Mouse (Mus musculus) G1E-ER4 (cell line): ENCODE data around the gene Crebl2. TPM values are rescaled to one million over a fixed set of nuclear protein-coding genes. Genes with fewer than 3 reads are reported as not detected.

Experiments used
- GATA1 ChIP-seq: IDR thresholded peaks from one replicate; pipeline ENCODE4 v1.8.0; 2012; ENCODE audit warnings: low read length, inconsistent platforms
- polyA plus RNA-seq: library from polyadenylated mRNA; stranded (reverse); fragments of >175 nt; gene quantifications from 2 replicates; pipeline ENCODE4 v1.2.3, GENCODE M21; 2012

Crebl2 gene
- polyA plus RNA-seq, 1 experiment = 1.8 TPM

DNA sequence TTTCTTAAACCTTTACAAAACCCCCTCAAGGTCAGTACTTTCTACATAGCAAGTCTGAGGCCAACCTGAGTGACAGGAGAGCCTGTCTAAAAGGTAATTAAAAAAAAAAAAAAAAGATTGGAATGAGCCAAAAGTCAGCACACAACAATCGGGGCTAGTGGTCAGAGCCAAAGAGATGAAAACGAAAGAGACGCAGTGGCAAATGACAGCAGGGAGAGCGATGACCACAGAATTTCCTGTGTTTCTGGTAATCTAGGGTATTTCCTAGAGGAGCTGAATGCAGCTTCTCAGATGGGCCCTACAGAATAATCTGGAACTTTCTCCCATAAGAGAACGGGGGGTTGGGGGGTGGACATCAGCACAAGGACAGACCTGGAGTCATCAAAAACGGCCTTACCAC lies 23.8 kb upstream of the Crebl2 start:
- TF ChIP-seq GATA1 = no peak

DNA sequence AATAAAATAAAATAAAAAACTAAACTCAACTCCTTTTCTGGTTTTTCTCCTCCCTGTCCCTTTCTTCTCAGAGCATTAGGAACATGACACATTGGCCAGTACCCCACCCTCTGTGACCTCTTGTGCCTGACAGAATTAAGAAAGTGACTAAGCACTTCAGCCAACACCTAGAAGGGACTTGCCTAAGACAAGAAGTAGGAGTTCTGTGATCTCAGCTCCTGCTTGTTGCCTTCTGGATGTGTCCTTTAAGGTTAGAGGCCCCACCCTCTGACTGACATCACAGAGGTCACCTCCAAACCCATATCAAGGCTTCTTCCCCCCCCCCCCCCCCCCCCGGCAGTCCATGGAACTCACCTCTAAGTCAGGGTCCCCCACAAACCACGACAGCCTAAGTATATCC lies 22.9 kb upstream of the Crebl2 start:
- TF ChIP-seq GATA1 = no peak

DNA sequence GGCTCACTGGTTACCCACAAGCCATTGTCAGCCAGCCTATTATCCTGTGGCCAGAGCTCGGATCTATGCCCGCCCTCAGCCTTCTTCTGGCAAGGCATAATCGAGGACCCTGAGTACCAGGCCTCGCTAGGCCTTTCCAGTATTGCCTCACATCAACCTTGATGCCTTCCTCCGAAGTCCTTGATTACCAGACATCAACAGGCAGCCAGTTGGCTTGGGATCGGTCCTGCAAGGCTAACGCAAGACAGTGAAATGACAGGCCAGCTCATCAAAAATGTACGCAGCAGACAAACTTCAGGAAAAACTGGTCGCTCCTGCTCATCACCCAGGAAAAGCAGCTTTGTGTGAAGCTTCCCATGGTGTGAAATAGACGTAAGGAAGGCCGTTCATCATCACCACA lies 22.2 kb upstream of the Crebl2 start:
- TF ChIP-seq GATA1 = no peak

DNA sequence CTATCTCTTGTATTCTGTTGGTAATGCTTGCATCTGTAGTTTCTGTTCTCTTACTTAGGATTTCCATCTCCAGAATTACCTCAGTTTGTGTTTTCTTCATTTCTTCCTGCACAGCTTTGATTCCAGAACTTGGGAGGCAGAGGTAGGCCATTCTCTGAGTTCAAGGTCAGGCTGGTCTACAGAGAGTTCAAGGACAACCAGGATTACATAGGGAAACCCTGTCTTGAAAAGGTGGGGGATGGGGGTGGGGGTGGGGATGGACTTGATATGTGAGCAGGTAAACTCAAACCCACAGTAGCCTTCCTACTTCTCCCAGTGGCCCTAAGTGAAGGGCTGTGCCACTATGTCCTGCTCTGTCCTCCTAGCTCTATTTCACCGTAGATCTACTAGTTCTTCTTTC lies 16.9 kb upstream of the Crebl2 start:
- TF ChIP-seq GATA1 = no peak

DNA sequence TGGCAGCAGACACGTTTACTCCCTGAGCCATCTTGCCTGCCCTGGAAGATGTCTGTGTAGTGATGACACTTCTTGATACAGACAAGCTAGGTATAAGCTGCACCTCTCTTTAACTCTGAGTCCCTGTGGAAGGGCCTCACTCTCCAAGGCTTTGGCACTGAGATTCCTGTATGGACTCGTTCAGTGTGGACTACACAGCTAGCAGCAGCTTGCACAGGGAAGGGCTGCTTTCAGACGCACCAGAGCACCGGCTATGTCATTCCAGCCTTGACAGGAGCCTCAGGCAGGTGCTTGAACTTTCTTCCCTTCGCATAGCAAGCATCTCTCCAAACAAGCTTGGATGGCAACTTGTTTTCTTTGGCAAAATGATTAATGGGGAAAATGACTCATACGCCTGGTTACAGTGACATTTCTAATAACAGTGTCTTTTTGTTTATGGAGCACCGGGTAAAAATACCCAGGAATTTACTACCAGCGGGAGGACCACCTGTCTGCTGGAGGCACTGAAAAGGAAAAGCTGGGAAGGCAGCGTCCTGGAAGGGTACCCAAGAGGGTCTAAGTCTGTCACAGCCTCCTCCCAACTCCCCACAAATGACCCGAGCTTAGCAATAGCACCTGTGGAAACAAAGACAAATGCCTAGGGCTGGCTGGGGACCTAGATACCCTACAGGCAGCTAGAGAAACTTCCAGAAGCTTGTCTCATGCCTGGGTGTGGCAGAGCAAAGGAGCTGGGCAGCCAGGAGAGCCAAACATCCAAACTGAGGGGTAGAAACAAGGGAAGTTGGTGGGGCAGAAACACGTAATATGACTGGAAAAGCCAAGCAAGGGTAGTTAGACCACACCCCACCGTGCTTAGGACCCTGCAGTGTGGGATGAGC lies 12.7 kb upstream of the Crebl2 start:
- TF ChIP-seq GATA1 = no peak

DNA sequence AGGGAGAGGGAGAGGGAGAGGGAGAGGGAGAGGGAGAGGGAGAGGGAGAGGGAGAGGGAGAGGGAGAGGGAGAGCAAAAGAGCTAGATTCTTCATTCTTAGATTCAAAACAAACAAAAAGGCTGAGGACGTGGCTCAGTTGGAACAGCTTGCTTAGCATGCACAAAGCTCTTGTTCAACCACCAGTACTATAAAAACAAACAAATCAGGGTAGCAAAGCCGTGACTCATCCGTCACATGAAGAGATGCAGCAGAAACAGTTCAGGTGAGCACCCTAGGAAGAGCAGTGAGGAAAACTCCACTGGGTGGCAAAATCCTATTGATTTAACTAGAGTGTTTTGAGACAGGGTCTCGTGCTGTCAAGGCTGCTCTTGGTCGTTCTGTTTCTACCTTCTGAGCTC lies 10.2 kb upstream of the Crebl2 start:
- no peak for TF ChIP-seq GATA1

DNA sequence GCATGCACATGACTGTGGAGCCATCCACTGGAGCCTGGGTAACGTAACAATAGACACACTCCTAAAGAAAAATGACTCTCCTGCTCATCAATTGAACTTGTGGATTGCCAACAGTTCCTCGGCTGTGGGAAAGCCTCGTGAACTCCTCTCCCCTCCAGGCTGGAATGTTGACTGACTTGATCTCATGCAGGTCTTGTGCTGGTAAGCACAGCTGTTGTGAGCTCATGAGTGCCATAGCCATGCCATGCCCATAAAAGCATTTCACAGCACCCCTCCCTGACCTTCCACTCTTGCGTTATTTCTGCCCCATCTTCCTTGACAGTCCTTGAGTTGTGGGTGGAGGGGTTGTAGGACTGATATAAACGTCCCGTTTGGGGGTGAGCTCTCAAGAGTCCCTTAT lies 9.5 kb upstream of the Crebl2 start:
- TF ChIP-seq GATA1 = no peak

DNA sequence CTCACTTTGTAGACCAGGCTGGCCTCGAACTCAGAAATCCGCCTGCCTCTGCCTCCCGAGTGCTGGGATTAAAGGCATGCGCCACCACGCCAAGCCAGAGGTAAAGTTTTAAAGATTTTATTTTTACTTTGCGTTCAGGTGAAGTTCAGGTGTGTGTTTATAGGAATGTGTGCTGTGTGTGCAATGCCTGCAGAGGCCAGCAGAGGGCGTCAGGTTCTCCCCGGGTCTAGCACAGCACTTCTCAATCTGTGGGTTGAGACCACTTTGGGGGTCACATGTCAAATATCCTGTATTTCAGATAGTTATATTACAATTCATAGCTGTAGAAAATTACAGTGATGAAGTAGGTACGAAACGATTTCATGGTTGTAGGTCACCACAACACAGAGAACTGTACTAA lies 7.1 kb upstream of the Crebl2 start:
- TF ChIP-seq GATA1 = no peak

DNA sequence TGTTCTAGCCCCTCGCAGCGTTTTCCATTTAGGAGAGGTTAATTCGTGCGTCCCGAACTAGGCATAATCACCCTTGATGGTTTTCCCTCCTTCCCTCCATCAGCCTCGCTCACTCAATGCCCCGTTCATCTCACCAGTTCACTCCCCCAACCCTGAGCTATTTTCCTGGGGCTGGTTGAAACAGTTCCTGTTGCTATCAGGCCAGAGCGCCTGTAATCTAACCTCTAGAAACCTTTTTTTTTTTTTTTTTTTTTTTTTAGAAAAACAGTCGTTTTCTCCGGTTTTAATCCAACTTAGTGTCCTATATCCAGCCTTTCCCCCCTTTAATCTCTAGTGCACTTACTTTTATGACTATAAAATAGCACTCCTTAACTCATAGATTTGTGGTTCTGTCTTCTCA lies 822 bp downstream of the Crebl2 start:
- no peak for TF ChIP-seq GATA1

DNA sequence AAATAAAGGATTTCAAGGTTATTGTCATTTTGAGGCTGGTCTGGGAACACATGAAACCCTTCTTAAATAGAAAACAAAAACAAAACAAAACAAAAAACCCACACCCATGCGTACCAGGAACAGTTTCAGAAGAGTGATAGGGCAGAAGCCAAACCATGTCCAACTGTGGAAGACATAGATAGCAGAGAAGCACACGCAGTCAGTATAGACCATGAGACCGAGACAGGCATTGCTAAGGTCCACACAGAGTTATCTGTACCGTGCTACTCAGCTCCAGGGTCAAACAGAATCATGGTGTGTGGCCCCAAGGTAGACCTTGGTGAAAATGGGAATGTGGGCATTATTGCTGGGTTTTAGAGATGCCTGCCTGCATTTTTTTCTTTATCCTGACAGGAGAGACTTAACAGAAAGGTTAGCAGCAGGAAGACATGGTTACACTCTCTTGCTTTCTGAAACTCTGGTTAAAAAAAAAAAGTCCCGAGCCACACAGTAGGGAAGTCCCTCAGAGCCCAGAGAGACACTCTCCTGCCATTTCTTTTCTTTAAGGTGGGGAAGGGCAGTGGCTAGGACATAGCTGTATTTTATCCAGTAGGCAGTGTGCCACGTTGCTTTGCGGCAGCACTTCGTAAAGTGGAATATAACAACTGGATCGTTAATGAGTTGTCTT lies 4.8 kb downstream of the Crebl2 start:
- no peak for TF ChIP-seq GATA1

DNA sequence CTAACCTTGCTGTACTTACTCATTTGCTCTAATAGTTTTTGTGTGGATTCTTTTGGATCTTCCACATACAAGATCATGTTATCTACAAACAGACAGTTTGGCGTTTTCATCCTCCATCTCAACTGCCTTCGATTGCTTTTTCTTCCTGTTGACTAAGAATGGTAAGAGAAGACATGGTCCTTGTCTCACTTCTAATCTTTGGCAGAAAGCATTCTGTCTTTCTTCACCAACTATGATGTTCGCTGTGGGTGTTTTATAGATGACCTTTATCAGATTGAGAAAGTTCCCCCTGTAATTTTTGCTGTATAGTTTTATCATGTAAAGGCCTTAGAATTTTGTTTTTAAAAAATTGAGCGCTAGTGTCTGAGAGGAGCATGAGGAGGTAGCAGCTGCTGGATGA lies 8.2 kb downstream of the Crebl2 start:
- TF ChIP-seq GATA1 = no peak

DNA sequence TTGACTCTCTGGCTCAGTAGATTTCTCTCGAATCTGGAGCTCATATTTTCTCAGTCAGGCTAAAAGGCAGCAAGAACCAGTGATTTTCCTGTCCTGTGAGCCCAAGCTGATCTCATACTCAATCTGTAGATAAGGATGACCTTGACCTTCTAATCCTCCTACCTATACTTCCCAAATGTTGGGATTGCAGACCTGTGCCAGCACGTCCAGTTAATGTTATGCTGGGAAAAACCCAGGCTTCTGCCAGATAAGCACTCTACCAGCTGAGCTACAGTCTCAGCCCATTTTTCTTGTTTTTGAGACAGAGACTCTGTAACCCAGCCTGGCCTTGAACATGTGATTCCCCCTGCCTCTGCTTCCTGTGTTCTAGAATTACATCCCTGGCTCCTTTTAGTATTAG lies 10.4 kb downstream of the Crebl2 start:
- no peak for TF ChIP-seq GATA1

DNA sequence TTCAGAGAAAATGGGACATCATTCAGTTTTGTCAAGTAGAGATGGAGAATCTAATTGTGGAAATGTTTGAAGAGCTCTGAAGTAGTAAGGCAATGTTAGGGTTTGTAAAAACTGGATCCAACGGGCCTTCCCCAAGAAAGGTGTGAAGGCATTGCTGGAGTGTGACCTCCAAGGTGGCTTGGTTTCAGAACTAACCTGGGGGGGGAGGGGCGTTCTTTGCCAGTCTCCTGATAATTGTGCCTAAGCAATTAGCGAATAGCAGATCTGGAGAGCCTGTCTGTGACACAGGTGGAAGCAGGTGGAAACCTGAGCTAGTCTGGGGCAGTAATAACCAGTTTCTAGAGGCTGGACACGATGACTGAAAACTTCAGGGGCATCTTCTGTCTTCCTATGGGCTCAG lies 15.8 kb downstream of the Crebl2 start:
- TF ChIP-seq GATA1 = no peak

DNA sequence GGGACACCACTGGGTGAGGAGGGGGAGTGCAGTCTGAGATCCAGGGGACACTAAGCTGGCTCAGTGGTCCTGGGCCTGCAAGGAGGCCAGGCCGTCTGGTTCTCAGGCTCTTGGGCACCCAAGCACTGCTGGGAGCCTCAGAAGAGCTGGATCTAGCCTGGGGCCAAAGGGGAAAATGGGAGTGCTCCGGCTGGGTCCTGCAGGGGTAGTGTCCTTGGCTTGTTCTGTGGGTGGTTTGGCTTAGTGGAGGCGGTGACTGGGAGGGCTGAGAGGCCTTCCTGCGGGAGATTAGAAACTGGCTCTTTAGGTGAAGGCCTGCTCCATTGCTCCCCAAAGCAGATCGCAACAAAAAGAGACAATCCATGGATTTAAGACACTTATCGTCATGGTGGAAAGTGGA lies 16.4 kb downstream of the Crebl2 start:
- TF ChIP-seq GATA1 = no peak

DNA sequence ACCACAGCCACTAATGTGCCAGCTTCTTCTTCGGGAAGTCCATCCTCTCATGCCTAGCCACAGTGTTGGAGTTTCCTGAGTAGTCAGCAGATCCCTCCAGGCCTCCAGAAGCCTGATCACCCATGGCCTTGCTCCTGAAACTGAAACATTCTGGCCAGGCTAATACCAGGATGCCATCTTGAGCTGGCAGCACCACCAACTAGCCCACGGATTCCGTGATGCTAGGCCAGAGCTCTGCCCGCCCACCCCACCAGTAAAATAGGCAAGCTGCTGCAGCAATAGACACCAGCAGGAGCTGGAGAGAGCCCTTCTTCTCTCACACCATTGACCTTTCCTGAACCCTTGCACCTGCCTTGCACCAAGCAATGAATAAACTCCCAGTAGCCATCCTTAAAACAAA lies 17.6 kb downstream of the Crebl2 start:
- no peak for TF ChIP-seq GATA1

DNA sequence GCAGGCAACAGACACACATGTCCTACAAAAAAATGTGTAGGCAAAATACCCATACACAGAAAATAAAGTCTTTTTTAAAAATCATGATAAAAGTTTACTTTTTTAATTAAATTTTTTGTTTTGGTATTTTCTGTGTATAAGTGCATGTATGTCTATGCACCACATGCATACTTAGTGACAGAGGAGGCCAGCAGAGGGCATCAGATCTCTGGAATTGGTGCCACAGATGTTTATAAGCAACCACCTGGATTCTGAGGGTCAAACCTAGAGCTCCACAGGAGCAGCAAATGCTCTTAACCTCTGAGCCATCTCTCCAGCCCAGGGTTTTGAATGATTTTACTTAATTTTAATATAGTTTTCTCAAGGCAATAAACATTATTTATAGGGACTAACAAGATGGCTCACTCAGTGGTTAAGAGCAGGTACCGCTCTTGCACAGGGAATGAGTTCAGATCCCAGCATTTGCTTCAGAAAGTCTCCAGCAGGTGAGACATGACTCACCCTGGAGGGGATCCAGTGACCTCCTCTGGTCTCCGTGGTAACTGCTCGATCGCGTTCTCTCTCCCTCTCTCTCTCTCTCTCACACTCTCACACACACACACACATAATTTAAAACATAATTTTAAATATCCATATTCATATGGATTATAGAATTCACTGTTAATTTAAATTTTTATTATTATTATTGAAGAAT lies 18.4 kb downstream of the Crebl2 start:
- TF ChIP-seq GATA1 = no peak

DNA sequence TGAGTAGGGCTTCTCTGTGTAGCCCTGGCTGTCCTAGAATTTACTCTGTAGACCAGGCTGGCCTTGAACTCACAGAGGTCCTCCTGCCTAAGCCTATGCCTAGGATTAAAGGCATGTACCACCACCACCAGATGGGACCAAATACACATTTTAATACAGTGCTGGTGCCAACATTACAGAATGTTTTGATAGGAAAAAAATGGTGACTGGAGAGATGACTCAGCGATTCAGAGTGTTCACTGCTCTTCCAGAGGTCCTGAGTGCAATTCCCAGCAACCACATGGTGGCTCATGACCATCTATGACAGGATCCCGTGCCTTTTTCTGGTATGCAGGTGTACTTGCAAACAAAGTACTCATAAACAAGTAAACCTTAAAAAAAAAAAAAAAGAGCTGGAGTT lies 19.5 kb downstream of the Crebl2 start:
- no peak for TF ChIP-seq GATA1

DNA sequence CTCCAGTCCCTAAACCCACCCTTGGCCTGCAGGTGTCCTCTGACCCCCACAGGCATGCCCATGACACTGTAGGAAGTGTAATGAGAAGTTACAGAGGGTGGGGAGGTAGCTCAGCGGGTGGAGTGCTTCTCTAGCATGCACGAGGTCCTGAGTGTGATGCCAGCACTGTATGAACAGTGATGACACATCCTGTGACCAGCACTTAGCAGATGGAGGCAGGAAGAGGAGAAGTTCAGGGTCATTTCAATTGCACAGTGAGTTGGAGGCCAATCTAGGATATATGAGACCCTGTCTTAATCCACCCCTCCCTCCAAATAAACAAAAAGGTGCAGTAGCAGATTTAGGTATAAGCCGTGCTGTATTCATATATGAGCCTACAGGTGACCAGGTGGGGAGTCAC lies 20.0 kb downstream of the Crebl2 start:
- no peak for TF ChIP-seq GATA1
